Mouse (Mus musculus) bone marrow macrophage, adult 2 months (primary cell): Measurements from ENCODE around the gene Rspo3.

Experiments used
- CTCF ChIP-seq: IDR thresholded peaks from 2 replicates; pipeline ENCODE4 v1.5.1; 2012; ENCODE audit warnings: low read depth, mild to moderate bottlenecking, low read length, moderate library complexity
- POLR2A ChIP-seq: IDR thresholded peaks from 2 replicates; pipeline ENCODE4 v1.6.1; 2012; ENCODE audit warnings: mild to moderate bottlenecking, low read depth, low read length, borderline replicate concordance

- TF ChIP-seq CTCF: no peak
- TF ChIP-seq POLR2A: no peak
Observed at GRCm38 (mm10) chr10:29513563-29513962, 22.1 kb downstream of the Rspo3 start.
